Comparison of ENCODE assay signal across 22 mouse cellular contexts in the genomic region with DNA sequence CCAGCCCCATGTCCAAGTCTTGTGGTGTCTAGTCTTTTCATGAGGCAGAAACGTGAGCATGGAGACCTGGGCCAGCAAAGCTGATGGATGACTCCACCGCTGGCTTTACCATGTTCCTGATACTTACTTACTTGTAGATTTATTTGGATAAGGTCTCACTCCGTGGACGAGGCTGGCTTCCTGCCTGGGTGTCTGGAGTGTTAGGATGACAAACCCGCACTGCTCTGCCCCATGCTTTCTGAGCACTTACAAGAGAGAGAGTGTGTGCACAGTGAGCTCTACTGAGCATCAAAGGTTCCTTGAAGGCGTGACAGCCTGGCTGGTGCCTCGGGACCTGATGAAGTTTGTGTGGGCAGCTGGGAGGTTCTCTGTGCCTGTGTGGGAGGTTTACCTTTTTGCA. TPM values are rescaled to one million over a fixed set of nuclear protein-coding genes. Genes with fewer than 3 reads are reported as not detected.
A peak's percentile ranks its signal among the peaks of the same experiment; 100 is the strongest.
DNase-seq lines count a peak whose midpoint lies in the region; ATAC-seq lines count a peak whose summit lies in the region.
"Had no signal": no experiment of that assay in that cellular context is flagged by ENCODE, and none has a peak within 500 bp of the region (broad histone marks: within the 10 kb centered on the region; RNA-seq: fewer than 3 reads in every experiment).

No protein-coding gene starts in this region.

- intact Hi-C loops in heart, postnatal 25 days (cut with DNase I), result loop anchor here (5.0 kb wide), 1 partner anchor 33 kb away; no protein-coding TSS in a partner anchor

- H3K4me1 ChIP-seq in heart, embryonic 13.5 days, result peaks cover 12% of the 10 kb centered on the region
- H3K4me1 ChIP-seq in liver, embryonic 11.5 days (replicated peaks; ENCODE audit: control insufficient read depth, insufficient read depth, low read length), result peaks cover 5% of the 10 kb centered on the region
- H3K4me1 ChIP-seq in liver, embryonic 12.5 days, result peaks cover 6% of the 10 kb centered on the region; the same call in 1 of the 2 replicates

- no peak overlapping the region for H3K27ac ChIP-seq in heart, embryonic 13.5 days (replicated peaks)
- H3K27ac ChIP-seq in liver, embryonic 11.5 days (ENCODE audit: low read depth, low read length), result no peak overlapping the region
- H3K27ac ChIP-seq in liver, embryonic 12.5 days, result no peak overlapping the region
- H3K27ac ChIP-seq: embryonic facial prominence, embryonic 13.5 days; hindbrain, postnatal 0 days; limb, embryonic 15.5 days; macrophage; neural tube, embryonic 12.5 days had no signal

- no peak overlapping the region for H3K4me2 ChIP-seq in heart, embryonic 13.5 days
- H3K4me2 ChIP-seq in liver, embryonic 11.5 days, result no peak overlapping the region
- no peak overlapping the region for H3K4me2 ChIP-seq in liver, embryonic 12.5 days
- H3K4me2 ChIP-seq: embryonic facial prominence, embryonic 13.5 days; heart, embryonic 12.5 days; limb, embryonic 15.5 days; midbrain, embryonic 11.5 days; neural tube, embryonic 12.5 days had no signal

- DNase-seq in heart, postnatal 25 days (ENCODE audit: low spot score), result no peak
- DNase-seq in liver, embryonic 11.5 days (ENCODE audit: low spot score), result peak; percentile 27
- DNase-seq in brain, adult 2 months (ENCODE audit: low read depth, low spot score), result peak; percentile 81
- peak; percentile 35 for DNase-seq in lung, postnatal 10 days
- no peak for DNase-seq in gastrocnemius, postnatal 4 days (ENCODE audit: low spot score in 2 of 2)
- DNase-seq: adrenal gland, postnatal 10 days; B cell, adult 2 months; cerebellum, adult 18-20 months; gastrocnemius, postnatal 36 days; heart, postnatal 4 days; kidney, adult 8-10 months; layer of hippocampus, postnatal 36 days; thymus, postnatal 4 days had no signal

- 55% methylated on average over 7 of the region's 7 CpGs for WGBS in heart, embryonic 13.5 days
- WGBS in liver, embryonic 11.5 days, result 58% methylated on average over 7 of the region's 7 CpGs
- WGBS in liver, embryonic 12.5 days (ENCODE audit: insufficient replicate concordance), result 60% methylated on average over 7 of the region's 7 CpGs

- no peaks in the 10 kb centered on the region for H3K36me3 ChIP-seq in heart, embryonic 13.5 days
- H3K36me3 ChIP-seq in liver, embryonic 11.5 days (ENCODE audit: control insufficient read depth, insufficient read depth, low read length), result no peaks in the 10 kb centered on the region
- no peaks in the 10 kb centered on the region for H3K36me3 ChIP-seq in liver, embryonic 12.5 days
- H3K36me3 ChIP-seq: embryonic facial prominence, embryonic 13.5 days; heart, embryonic 12.5 days; limb, embryonic 15.5 days; neural tube, embryonic 12.5 days had no signal

- H3K27me3 ChIP-seq in heart, embryonic 13.5 days (replicated peaks), result no peaks in the 10 kb centered on the region
- no peaks in the 10 kb centered on the region for H3K27me3 ChIP-seq in liver, embryonic 11.5 days (replicated peaks; ENCODE audit: control insufficient read depth, insufficient read depth, low read length)
- H3K27me3 ChIP-seq in liver, embryonic 12.5 days (replicated peaks), result no peaks in the 10 kb centered on the region
- H3K27me3 ChIP-seq: embryonic facial prominence, embryonic 13.5 days; heart, embryonic 12.5 days; limb, embryonic 15.5 days; neural tube, embryonic 12.5 days had no signal

- no peaks in the 10 kb centered on the region for H3K9me3 ChIP-seq in heart, embryonic 13.5 days
- no peaks in the 10 kb centered on the region for H3K9me3 ChIP-seq in liver, embryonic 11.5 days (ENCODE audit: control insufficient read depth, low read length)
- H3K9me3 ChIP-seq in liver, embryonic 12.5 days (replicated peaks), result no peaks in the 10 kb centered on the region
- H3K9me3 ChIP-seq: embryonic facial prominence, embryonic 13.5 days; heart, embryonic 12.5 days; limb, embryonic 15.5 days; neural tube, embryonic 12.5 days had no signal

- ATAC-seq in heart, embryonic 13.5 days (ENCODE audit: extremely low read depth, insufficient number of reproducible peaks, low FRiP score, low TSS enrichment), result no peak
- no peak for ATAC-seq in liver, embryonic 11.5 days (replicated peaks; ENCODE audit: low FRiP score)
- ATAC-seq in liver, embryonic 12.5 days, result no peak
- ATAC-seq: hindbrain, postnatal 0 days had no signal

- no peak overlapping the region for H3K4me3 ChIP-seq in heart, embryonic 13.5 days
- no peak overlapping the region for H3K4me3 ChIP-seq in liver, embryonic 11.5 days (ENCODE audit: low read depth, low read length)
- no peak overlapping the region for H3K4me3 ChIP-seq in liver, embryonic 12.5 days
- H3K4me3 ChIP-seq: embryonic facial prominence, embryonic 13.5 days; heart, embryonic 12.5 days; limb, embryonic 15.5 days; neural tube, embryonic 12.5 days had no signal

- H3K9ac ChIP-seq in heart, embryonic 13.5 days, result peak overlapping the region; percentile 24; the same call in 1 of the 2 replicates
- H3K9ac ChIP-seq in liver, embryonic 11.5 days (ENCODE audit: low read depth, low read length), result no peak overlapping the region
- no peak overlapping the region for H3K9ac ChIP-seq in liver, embryonic 12.5 days
- H3K9ac ChIP-seq: embryonic facial prominence, embryonic 13.5 days; heart, embryonic 12.5 days; limb, embryonic 15.5 days; neural tube, embryonic 12.5 days had no signal

RNA-seq across cellular contexts. Expression of a gene that starts 27.5 kb away (rescaled TPM):
- polyA plus RNA-seq in heart, embryonic 13.5 days (2015; fragmentation: Nextera tagmentation; extraction: Ambion mirVana), result 5.6 and 7.9 TPM in 2 replicates
- 10 to 100 TPM; 14.8 to 17.7 TPM for total RNA-seq in heart, postnatal 25 days (2021)
- 4.6 and 6.4 TPM in 2 replicates for polyA plus RNA-seq in liver, embryonic 11.5 days (2014; fragmentation: Nextera tagmentation; extraction: Ambion mirVana)
- polyA plus RNA-seq in liver, embryonic 12.5 days (2016; fragmentation: Nextera tagmentation; extraction: Ambion mirVana), result 6.2 and 7.9 TPM in 2 replicates
- total RNA-seq in gastrocnemius, postnatal 4 days (2021), result 10 to 100 TPM; 10.0 to 12.8 TPM

Comparison
In these comparisons a context has a peak if more than half of its experiments do, and no peak if none do; other contexts are left out.
1. DNase-seq: peak in liver, embryonic 11.5 days (single experiment), brain, adult 2 months (single experiment) and lung, postnatal 10 days (single experiment); none in heart, postnatal 25 days (single experiment) and gastrocnemius, postnatal 4 days (0 of 2).